Mouse (Mus musculus) olfactory bulb, adult 2 months (tissue): ENCODE measurements around the gene Zfp800.

Source experiments
- CTCF ChIP-seq: fragments of 200-500 bp; IDR thresholded peaks from 2 replicates; pipeline ENCODE4 v1.5.1; 2012; ENCODE audit warnings: low read depth, mild to moderate bottlenecking, low read length, moderate library complexity; ENCODE audit not compliant: insufficient read depth
- POLR2A ChIP-seq: fragments of 200-500 bp; IDR thresholded peaks from 2 replicates; pipeline ENCODE4 v1.6.1; 2012; ENCODE audit warnings: mild to moderate bottlenecking, low read depth, low read length, moderate library complexity; ENCODE audit not compliant: insufficient read depth

DNA sequence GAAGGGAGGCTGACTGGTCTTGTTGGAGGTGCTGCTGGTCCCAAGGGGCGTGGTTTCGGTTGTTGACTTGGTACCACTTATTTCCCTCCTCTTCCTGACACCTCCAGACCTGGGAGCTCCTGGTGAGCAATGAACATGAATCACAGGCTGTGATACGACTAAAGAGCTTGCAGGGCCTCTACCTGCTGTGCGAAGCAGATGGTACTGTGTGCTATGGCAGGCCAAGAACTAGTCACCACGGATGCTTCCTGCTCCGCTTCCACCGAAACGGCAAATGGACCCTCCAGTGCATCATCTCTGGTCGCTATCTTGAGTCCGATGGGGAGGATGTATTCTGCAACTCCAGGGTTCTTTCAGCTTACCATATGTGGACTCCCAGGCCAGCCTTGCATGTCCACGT lies 32.1 kb upstream of the Zfp800 start:
- TF ChIP-seq CTCF (no peak), POLR2A (no peak)
